Mouse (Mus musculus) heart, postnatal 36 days (tissue): ENCODE results near the gene Dand5. TPM values are rescaled to one million over a fixed set of nuclear protein-coding genes. Genes with fewer than 3 reads are reported as not detected.
"Not testable (repeated sequence)": the region's sequence is repeated elsewhere in the genome, so short reads cannot be mapped to it uniquely, and the experiment has no call there.

Source experiments
- DNase-seq, 2 experiments: peaks; one replicate each; pipeline ENCODE4 v3.0.0; 2021 to 2022
- intact Hi-C: fragments of 180-260 bp; cut with DNase I; formaldehyde crosslinking; loops from one replicate; pipeline ENCODE4 v1.15.1; 2025
- total RNA-seq, 2 experiments: library from RNA; stranded (reverse); gene quantifications; 2 replicates each; pipeline ENCODE4 v1.2.3; 2021

Dand5 gene
- total RNA-seq, 2 experiments from 2014 or later = 9.3 to 9.9 TPM

DNA sequence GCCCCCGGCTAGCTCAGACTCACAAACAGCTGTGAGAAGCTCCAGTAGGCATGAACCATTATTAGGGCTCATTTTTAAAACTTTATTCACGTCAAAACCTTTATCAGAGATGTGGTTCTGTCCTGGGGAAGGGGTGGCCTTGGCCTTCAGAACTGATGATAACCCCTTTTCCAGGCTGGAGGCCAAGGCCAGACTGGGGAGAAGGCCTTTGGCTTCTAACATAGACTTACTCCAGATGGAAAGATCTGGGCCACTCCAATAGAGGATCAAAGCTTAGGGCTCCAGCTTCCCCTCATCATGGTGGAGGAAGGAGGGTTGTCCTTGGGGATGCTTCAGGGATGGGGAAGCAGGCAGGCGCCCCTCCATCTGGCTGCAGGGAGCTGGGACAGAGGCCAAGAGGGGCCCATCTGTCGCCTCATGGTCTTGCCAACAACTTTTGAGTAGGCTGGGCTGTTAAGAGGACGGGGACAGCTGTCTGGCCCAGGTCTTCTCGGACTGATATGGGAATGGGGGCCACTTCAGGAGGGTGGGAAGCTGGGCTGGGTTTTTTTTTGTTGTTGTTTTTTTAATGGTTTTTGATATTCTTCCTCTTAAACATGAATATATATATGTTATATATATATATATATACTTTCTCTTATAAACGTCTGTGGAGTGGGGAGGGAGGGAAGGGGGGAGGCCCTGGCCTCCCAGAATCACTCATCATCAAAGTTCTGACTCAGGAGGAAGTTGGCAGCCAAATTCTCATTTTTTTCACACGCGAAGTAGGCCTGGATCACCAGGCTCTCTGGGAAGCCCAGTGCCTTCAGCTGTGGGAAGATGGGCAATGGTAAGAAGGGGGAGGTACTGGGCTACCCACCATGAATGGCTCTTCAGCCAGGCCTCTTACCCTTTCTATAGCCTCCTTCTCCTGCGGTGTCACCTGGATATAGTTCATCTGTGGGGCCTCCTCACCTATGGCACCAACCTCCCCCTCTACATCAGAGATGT, 12.5 kb upstream of the Dand5 start:
- no peak for DNase-seq

GRCm38 (mm10) chr8:84834002-84834865, 11.6 kb upstream of the Dand5 start:
- intact Hi-C loops = no loop called here

More for the DNA sequence above, 12.5 kb upstream of the Dand5 start:
- intact Hi-C loops = no loop called here

DNA sequence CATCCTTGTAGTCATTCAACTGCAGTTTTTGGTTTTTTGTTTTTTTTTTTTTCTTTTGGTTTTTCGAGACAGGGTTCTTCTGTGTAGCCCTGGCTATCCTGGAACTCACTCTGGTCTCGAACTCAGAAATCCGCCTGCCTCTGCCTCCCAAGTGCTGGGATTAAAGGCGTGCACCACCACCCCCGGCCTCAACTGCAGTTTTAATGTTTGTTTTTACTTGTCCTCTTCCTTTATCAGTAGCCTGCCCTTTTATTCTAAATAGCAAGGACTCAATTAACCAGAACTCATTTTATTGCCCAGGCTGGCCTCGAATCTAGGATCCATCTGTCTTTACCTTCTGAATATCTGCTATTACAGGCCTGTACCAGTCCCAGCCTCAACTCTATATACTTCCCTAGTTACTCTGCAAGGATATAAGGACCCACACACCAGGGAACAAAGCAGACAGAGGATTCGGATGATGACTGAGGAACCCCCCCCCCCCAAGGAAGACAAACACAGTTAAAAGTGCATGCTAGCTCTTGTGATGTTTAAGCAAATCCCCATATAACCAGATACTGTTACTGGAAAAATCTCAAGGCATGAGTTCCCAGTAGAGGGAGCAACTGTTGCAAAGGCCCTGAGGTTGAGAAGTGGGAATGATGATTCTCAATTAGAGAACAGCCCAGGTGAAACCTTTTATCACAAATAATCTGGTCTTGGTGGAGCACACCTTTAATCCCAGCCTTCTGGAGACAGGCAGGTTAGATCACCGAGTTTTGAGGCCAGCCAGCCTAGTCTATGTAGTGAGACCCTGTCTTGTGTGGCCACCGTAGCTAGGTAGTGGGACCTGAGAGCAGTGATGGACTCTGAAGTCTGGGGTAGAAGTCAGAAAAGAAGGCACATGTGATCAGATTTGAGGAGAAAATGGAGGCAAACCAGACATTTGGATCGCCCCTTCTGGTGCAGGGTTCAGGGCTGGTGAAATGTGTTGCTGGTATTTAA, 10.4 kb upstream of the Dand5 start:
- intact Hi-C loops = no loop called here
- no peak for DNase-seq

More at GRCm38 (mm10) chr8:84834002-84834865, 11.6 kb upstream of the Dand5 start:
- no peak for DNase-seq

- DNase-seq = peak; percentile 83 to 88
- intact Hi-C loops = no loop called here
Measured at GRCm38 (mm10) chr8:84832034-84832717, 9.6 kb upstream of the Dand5 start.

GRCm38 (mm10) chr8:84831490-84831889, 8.9 kb upstream of the Dand5 start, which contains the start of gene Gadd45gip1:
Gene Gadd45gip1, plus strand, starts transcription at chr8:84831522.
- DNase-seq = peak; percentile 28 to 43
- intact Hi-C loops = no loop called here

GRCm38 (mm10) chr8:84826518-84826917, 3.9 kb upstream of the Dand5 start:
- intact Hi-C loops, DNase-seq: not testable (repeated sequence)

GRCm38 (mm10) chr8:84825636-84826035, 3.0 kb upstream of the Dand5 start:
- intact Hi-C loops = no loop called here
- DNase-seq = no peak

DNA sequence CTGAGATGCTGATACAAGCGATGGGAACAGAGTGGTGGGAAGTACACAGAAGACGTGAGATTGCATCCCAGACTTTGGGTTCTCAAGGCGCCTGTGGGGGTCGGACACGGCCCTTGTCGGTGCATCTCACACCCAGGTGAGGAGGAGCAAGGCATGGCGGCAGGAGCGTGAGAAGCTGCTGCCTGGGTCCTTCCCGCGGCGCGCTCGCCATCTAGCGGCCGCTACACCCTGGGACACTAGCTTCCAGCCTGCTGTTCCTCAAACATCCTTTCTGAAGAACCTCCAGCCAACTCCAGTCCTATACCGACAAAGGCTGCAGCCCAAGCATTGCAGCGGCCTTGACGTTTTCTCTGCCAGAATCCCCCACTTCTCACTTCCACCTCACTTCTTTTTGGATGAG, 1.0 kb upstream of the Dand5 start:
- DNase-seq = peak; percentile 46 to 63
- intact Hi-C loops = no loop called here

DNA sequence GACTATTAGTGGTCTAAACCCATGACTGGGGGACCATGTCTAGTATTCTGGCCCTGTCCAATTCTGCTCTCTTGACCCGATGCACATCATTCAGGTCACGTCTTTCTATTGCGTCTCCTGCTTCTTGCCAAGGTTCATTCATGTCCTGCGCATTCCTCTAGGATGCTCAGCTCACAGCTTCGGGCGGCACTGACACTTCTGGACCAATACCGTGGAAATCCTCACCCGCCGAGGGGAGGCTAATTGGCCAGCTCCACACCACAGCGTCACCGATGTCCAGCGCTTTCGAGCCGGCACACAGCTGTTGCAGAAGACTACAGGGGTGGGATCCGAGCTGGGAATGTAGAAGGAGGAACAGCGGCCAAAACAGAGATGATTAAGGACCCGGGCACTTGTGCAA, 6.5 kb downstream of the Dand5 start:
- DNase-seq = no peak
- intact Hi-C loops = no loop called here

- intact Hi-C loops = no loop called here
- peak; percentile 99 to 100 for DNase-seq
Measured at GRCm38 (mm10) chr8:84815547-84815946, 7.1 kb downstream of the Dand5 start.

GRCm38 (mm10) chr8:84814555-84815441, 7.8 kb downstream of the Dand5 start:
- intact Hi-C loops = loop anchor here (1.0 to 5.0 kb wide), 2 partner anchors 222 to 452 kb away; no protein-coding TSS in a partner anchor
- no peak for DNase-seq

GRCm38 (mm10) chr8:84814240-84814554, 8.4 kb downstream of the Dand5 start:
- intact Hi-C loops = loop anchor here (1.0 to 5.0 kb wide), 2 partner anchors 222 to 452 kb away; no protein-coding TSS in a partner anchor
- DNase-seq = no peak

GRCm38 (mm10) chr8:84813830-84814229, 8.8 kb downstream of the Dand5 start:
- intact Hi-C loops = loop anchor here (1.0 to 5.0 kb wide), 4 partner anchors 105 to 452 kb away; no protein-coding TSS in a partner anchor
- no peak for DNase-seq

- peak; percentile 82 to 91 for DNase-seq
- intact Hi-C loops = loop anchor here (1.0 to 5.0 kb wide), 3 partner anchors 104 to 451 kb away; no protein-coding TSS in a partner anchor
Measured at GRCm38 (mm10) chr8:84813059-84813458, 9.6 kb downstream of the Dand5 start.

DNA sequence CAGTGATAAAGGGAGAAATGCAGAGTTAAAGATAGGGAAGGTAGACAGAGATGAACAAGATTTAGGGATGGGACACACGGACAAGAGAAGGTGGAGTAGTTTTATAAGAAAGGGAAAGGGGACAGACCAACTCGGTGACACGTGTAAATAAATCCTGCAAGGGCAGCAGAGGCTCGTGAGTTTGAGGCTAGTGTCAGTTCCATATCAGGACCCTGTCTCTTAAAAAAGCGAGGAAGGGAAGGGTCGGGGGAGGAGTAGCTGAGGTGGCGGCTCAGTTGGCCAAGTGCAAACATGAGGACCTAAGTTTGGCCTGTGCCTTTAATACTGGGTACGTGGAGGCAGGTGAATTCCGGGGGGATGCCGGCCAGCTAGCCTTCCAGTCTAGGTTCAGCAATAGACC, 11.3 kb downstream of the Dand5 start:
- intact Hi-C loops = loop anchor here (1.0 to 5.0 kb wide), 2 partner anchors 74 to 449 kb away; no protein-coding TSS in a partner anchor
- no peak for DNase-seq

- intact Hi-C loops = loop anchor here (1.0 to 5.0 kb wide), 2 partner anchors 74 to 449 kb away; no protein-coding TSS in a partner anchor
- peak; percentile 96 for DNase-seq
Measured at GRCm38 (mm10) chr8:84810896-84811295, 11.7 kb downstream of the Dand5 start.

GRCm38 (mm10) chr8:84809941-84810280, 12.7 kb downstream of the Dand5 start:
- intact Hi-C loops = loop anchor here (5.0 kb wide), 1 partner anchor 448 kb away; no protein-coding TSS in a partner anchor
- DNase-seq = no peak
